ENCODE assay signal across 8 mouse cellular contexts in the genomic region with DNA sequence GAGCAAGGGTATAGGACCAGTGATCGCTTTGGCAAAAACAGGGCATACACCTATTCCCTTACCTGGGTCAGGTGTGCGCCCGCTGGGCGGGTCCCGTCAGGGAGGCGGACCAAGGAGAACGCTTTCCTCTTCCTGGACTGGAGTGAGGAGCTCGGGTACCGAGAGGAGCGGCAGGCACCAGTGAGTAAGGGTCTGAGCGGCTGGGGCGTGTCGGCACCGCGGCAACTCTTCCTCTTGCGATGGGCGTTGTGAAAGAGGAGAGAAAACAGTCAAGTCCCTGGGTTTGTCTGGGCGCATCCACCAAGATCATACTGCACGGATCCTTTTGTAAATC. TPM values are rescaled to one million over a fixed set of nuclear protein-coding genes. Genes with fewer than 3 reads are reported as not detected.
DNase-seq lines count a peak whose midpoint lies in the region; ATAC-seq and TF ChIP-seq lines count a peak whose summit lies in the region.

No protein-coding gene starts in this region.

- WGBS in embryonic facial prominence, embryonic 14.5 days: under 1% methylated on average over 18 of the region's 19 CpGs
- WGBS in heart, embryonic 16.5 days: 0% methylated on average over 19 of the region's 19 CpGs
- WGBS in liver, postnatal 0 days (ENCODE audit: insufficient replicate concordance): under 1% methylated on average over 19 of the region's 19 CpGs
- WGBS in neural tube, embryonic 14.5 days: 0% methylated on average over 19 of the region's 19 CpGs

- TF ChIP-seq EP300 in liver, postnatal 0 days (IDR thresholded peaks at IDR 0.05; ENCODE audit: low read depth): no peak

- no peaks in the 10 kb centered on the region for H3K36me3 ChIP-seq in embryonic facial prominence, embryonic 14.5 days (ENCODE audit: control insufficient read depth, insufficient read depth, low read length)
- H3K36me3 ChIP-seq in heart, embryonic 16.5 days (ENCODE audit: control insufficient read depth, insufficient read depth): no peaks in the 10 kb centered on the region
- no peaks in the 10 kb centered on the region; the same call in 1 of the 2 replicates for H3K36me3 ChIP-seq in liver, postnatal 0 days (replicated peaks; ENCODE audit: insufficient read depth, low read length)
- H3K36me3 ChIP-seq in neural tube, embryonic 14.5 days (ENCODE audit: control insufficient read depth, insufficient read depth, low read length): no peaks in the 10 kb centered on the region

- TF ChIP-seq CTCF in liver, postnatal 0 days (IDR thresholded peaks at IDR 0.05; ENCODE audit: low read depth): no peak

- peaks cover 5% of the 10 kb centered on the region; the same call in 1 of the 2 replicates for H3K9me3 ChIP-seq in embryonic facial prominence, embryonic 14.5 days (ENCODE audit: control insufficient read depth, low read length)
- no peaks in the 10 kb centered on the region for H3K9me3 ChIP-seq in heart, embryonic 16.5 days (replicated peaks; ENCODE audit: control insufficient read depth, low read length)
- no peaks in the 10 kb centered on the region for H3K9me3 ChIP-seq in liver, postnatal 0 days (ENCODE audit: low read length)
- H3K9me3 ChIP-seq in neural tube, embryonic 14.5 days (ENCODE audit: control insufficient read depth, low read length): no peaks in the 10 kb centered on the region

- H3K9ac ChIP-seq in embryonic facial prominence, embryonic 14.5 days (ENCODE audit: low read depth, low read length): peak overlapping the region; percentile 92
- H3K9ac ChIP-seq in heart, embryonic 16.5 days (ENCODE audit: low read length): peak overlapping the region; percentile 89
- H3K9ac ChIP-seq in liver, postnatal 0 days (replicated peaks): peak overlapping the region; percentile 83
- H3K9ac ChIP-seq in neural tube, embryonic 14.5 days (replicated peaks; ENCODE audit: low read depth, low read length): peak overlapping the region; percentile 58

- peak overlapping the region; percentile 76 for H3K4me3 ChIP-seq in embryonic facial prominence, embryonic 14.5 days (ENCODE audit: low read depth, low read length)
- H3K4me3 ChIP-seq in heart, embryonic 16.5 days (ENCODE audit: low read length): peak overlapping the region; percentile 87
- H3K4me3 ChIP-seq in liver, postnatal 0 days (ENCODE audit: low read depth, low read length): peak overlapping the region; percentile 81
- peak overlapping the region; percentile 45 for H3K4me3 ChIP-seq in neural tube, embryonic 14.5 days (ENCODE audit: low read depth, low read length)

- H3K4me2 ChIP-seq in embryonic facial prominence, embryonic 14.5 days (ENCODE audit: low read depth, low read length): peak overlapping the region; percentile 88
- H3K4me2 ChIP-seq in heart, embryonic 16.5 days (ENCODE audit: low read depth, low read length): peak overlapping the region; percentile 98
- H3K4me2 ChIP-seq in liver, postnatal 0 days (ENCODE audit: low read depth, low read length): peak overlapping the region; percentile 97
- peak overlapping the region; percentile 65 for H3K4me2 ChIP-seq in neural tube, embryonic 14.5 days (ENCODE audit: low read depth, low read length)

- H3K27ac ChIP-seq in embryonic facial prominence, embryonic 14.5 days (replicated peaks; ENCODE audit: low read depth, low read length): no peak overlapping the region
- H3K27ac ChIP-seq in heart, embryonic 16.5 days (ENCODE audit: low read length): no peak overlapping the region
- H3K27ac ChIP-seq in liver, postnatal 0 days (ENCODE audit: low read depth): peak overlapping the region; percentile 55; the same call in 1 of the 2 replicates
- peak overlapping the region; percentile 44; the same call in 1 of the 2 replicates for H3K27ac ChIP-seq in neural tube, embryonic 14.5 days (ENCODE audit: low read depth, low read length)

- peak; percentile 53 for DNase-seq in CD4-positive, CD25-positive, alpha-beta regulatory T cell, adult 2 months (ENCODE audit: low read depth, low spot score)
- peak; percentile 44 for DNase-seq in adrenal gland, adult 2 months
- peak; percentile 67 for DNase-seq in embryonic facial prominence, embryonic 14.5 days (ENCODE audit: low spot score)
- DNase-seq in kidney, postnatal 25 days: peak; percentile 72 to 92
- DNase-seq in liver, postnatal 0 days: peak; percentile 62
- peak; percentile 15 to 50 for DNase-seq in thymus, postnatal 10 days (ENCODE audit: low spot score in 2 of 2)

- ATAC-seq in embryonic facial prominence, embryonic 14.5 days (ENCODE audit: low read depth): peak; percentile 84
- peak; percentile 38; the same call in 1 of the 2 replicates for ATAC-seq in heart, embryonic 16.5 days (replicated peaks; ENCODE audit: extremely low read depth, insufficient read depth, low FRiP score)
- peak; percentile 38 for ATAC-seq in liver, postnatal 0 days
- ATAC-seq in neural tube, embryonic 14.5 days (ENCODE audit: low read depth): peak; percentile 74

- H3K4me1 ChIP-seq in embryonic facial prominence, embryonic 14.5 days (ENCODE audit: control insufficient read depth, insufficient read depth, low read length): peaks cover 13% of the 10 kb centered on the region
- peaks cover 10% of the 10 kb centered on the region for H3K4me1 ChIP-seq in heart, embryonic 16.5 days (ENCODE audit: control insufficient read depth, insufficient read depth, low read length)
- H3K4me1 ChIP-seq in liver, postnatal 0 days (ENCODE audit: insufficient read depth): peaks cover 20% of the 10 kb centered on the region
- peaks cover 13% of the 10 kb centered on the region for H3K4me1 ChIP-seq in neural tube, embryonic 14.5 days (ENCODE audit: control insufficient read depth, insufficient read depth, low read length)

- no peaks in the 10 kb centered on the region for H3K27me3 ChIP-seq in embryonic facial prominence, embryonic 14.5 days (replicated peaks; ENCODE audit: control insufficient read depth, insufficient read depth, low read length)
- H3K27me3 ChIP-seq in heart, embryonic 16.5 days (ENCODE audit: control insufficient read depth, insufficient read depth, low read length): no peaks in the 10 kb centered on the region
- H3K27me3 ChIP-seq in liver, postnatal 0 days (ENCODE audit: insufficient read depth, low read length): 0 out of 2 replicates have a peak, but pooled peaks cover 3% of the 10 kb centered on the region
- H3K27me3 ChIP-seq in neural tube, embryonic 14.5 days (ENCODE audit: control insufficient read depth, insufficient read depth, low read length): no peaks in the 10 kb centered on the region

RNA-seq across cellular contexts. Expression of a gene that starts 0.5 kb away (rescaled TPM):
- 1 to 10 TPM; 2.8 to 3.9 TPM for total RNA-seq in adrenal gland, adult 2 months (2021)
- polyA plus RNA-seq in adrenal gland, adult 2 months (2012; rRNA removed): 0.13 and 0.40 TPM in 2 replicates
- polyA plus RNA-seq in embryonic facial prominence, embryonic 14.5 days (2014; fragmentation: Nextera tagmentation; extraction: Ambion mirVana): 9.9 and 11.9 TPM in 2 replicates
- polyA plus RNA-seq in heart, embryonic 16.5 days (2015; fragmentation: Nextera tagmentation; extraction: Ambion mirVana): 5.5 and 6.6 TPM in 2 replicates
- 16.1 and 16.9 TPM in 2 replicates for polyA plus RNA-seq in liver, postnatal 0 days (2015; fragmentation: Nextera tagmentation; extraction: Ambion mirVana)
- 52.1 and 53.8 TPM in 2 replicates for polyA plus RNA-seq in neural tube, embryonic 14.5 days (2014; fragmentation: Nextera tagmentation; extraction: Ambion mirVana)

RNA-seq across cellular contexts. Expression of a gene that starts 0.6 kb away (rescaled TPM):
- total RNA-seq in adrenal gland, adult 2 months (2021): 10 to 100 TPM; 51.4 to 56.8 TPM
- polyA plus RNA-seq in adrenal gland, adult 2 months (2012; rRNA removed): 2.5 and 6.5 TPM in 2 replicates
- polyA plus RNA-seq in embryonic facial prominence, embryonic 14.5 days (2014; fragmentation: Nextera tagmentation; extraction: Ambion mirVana): 145 and 153 TPM in 2 replicates
- 84.7 and 92.8 TPM in 2 replicates for polyA plus RNA-seq in heart, embryonic 16.5 days (2015; fragmentation: Nextera tagmentation; extraction: Ambion mirVana)
- polyA plus RNA-seq in liver, postnatal 0 days (2015; fragmentation: Nextera tagmentation; extraction: Ambion mirVana): 164 and 171 TPM in 2 replicates
- polyA plus RNA-seq in neural tube, embryonic 14.5 days (2014; fragmentation: Nextera tagmentation; extraction: Ambion mirVana): 116 and 130 TPM in 2 replicates

RNA-seq across cellular contexts. Expression of a gene that starts 27.9 kb away (rescaled TPM):
- under 1 TPM in 1 of 2 experiments, not detected in 1; 0.24 TPM for total RNA-seq in adrenal gland, adult 2 months (2021)
- 0.33 and 0.85 TPM in 2 replicates for polyA plus RNA-seq in adrenal gland, adult 2 months (2012; rRNA removed)
- polyA plus RNA-seq in embryonic facial prominence, embryonic 14.5 days (2014; fragmentation: Nextera tagmentation; extraction: Ambion mirVana): 4.6 and 5.6 TPM in 2 replicates
- 0.12 TPM in 1 of 2 replicates, not detected in the other for polyA plus RNA-seq in heart, embryonic 16.5 days (2015; fragmentation: Nextera tagmentation; extraction: Ambion mirVana)
- not detected in 2 replicates for polyA plus RNA-seq in liver, postnatal 0 days (2015; fragmentation: Nextera tagmentation; extraction: Ambion mirVana)
- polyA plus RNA-seq in neural tube, embryonic 14.5 days (2014; fragmentation: Nextera tagmentation; extraction: Ambion mirVana): 0.58 and 1.3 TPM in 2 replicates

Comparison
In these comparisons a context has a peak if more than half of its experiments do, and no peak if none do; other contexts are left out.
1. H3K27ac ChIP-seq: peak in liver, postnatal 0 days (single experiment) and neural tube, embryonic 14.5 days (single experiment); none in embryonic facial prominence, embryonic 14.5 days (single experiment) and heart, embryonic 16.5 days (single experiment).
2. RNA of a gene that starts 0.6 kb away (polyA plus RNA-seq): 164 to 171 TPM in liver, postnatal 0 days, 145 to 153 TPM in embryonic facial prominence, embryonic 14.5 days, 116 to 130 TPM in neural tube, embryonic 14.5 days and 84.7 to 92.8 TPM in heart, embryonic 16.5 days; 2.5 to 6.5 TPM in adrenal gland, adult 2 months; every median in the first group is over 10 times any median in the second.
3. Peak in every context shown above with its lines, with median percentiles within 50 percentile points of each other: DNase-seq, ATAC-seq, H3K4me2 ChIP-seq, H3K4me3 ChIP-seq and H3K9ac ChIP-seq.